Mouse (Mus musculus) lung, postnatal 14 days (tissue): ENCODE data around the gene Ppp2r1b.

ENCODE experiments used
- DNase-seq: peaks from one replicate; pipeline ENCODE4 v3.0.0; 2021

Gene Ppp2r1b

GRCm38 (mm10) chr9:50841079-50841789, 3.9 kb upstream of the Ppp2r1b start:
- DNase-seq: peak; percentile 45

- no peak for DNase-seq
Observed at GRCm38 (mm10) chr9:50845547-50845946, 446 bp downstream of the Ppp2r1b start.

DNA sequence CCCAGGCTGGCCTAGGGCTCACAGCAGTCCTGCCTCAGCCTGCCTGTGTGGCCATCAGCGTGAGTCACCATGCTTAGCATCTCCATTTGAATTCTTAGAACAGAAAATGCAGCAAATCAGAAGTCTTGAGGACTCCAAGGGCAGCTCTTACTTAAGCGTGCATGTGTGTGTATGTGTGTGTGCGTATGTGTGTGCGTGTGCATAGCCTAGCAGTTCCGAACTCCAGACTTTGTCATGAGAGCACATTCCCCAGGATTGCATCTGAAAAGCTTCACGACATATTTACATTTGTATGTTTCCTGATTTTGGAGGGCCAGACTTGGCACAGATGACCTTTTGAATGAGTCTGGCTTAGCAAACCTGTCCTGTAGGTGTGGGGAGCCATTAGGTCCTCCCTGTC, 2.0 kb downstream of the Ppp2r1b start:
- no peak for DNase-seq

DNA sequence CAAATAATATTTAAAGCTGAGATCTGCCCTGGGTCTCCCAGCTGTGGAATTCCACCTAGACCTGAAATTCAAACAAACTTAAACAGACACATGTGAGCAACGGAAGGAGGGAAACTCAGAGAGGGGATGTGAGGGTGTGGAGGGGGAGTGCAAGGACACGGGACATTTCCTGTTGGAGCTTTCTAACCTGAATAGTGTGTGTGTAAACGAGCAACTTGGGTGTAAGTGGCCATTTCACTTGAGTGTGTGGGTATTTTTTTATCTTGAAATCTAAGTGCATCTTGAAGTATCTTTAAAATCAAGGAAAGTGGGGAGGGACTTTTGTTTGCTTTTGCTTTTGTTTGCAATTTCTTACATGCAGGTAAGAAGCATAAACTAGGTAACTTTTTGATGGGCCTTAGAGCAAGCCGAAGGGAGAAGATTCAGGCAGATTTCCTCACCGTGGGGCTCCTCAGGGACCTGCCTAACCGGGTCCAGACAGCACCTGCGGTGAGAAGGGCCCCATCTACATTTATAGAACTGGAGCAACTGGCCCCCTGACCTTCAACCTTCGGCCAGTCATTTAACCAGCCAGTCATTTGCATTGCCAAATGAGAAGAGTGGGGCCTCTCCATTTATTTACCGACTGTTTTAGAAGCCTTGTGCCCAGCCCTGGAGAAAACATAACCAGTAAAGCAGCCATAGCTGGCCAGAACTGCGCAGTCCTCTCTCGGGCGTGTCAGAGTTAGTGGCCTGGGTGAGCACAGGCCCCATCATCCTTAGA, 2.7 kb downstream of the Ppp2r1b start:
- no peak for DNase-seq

- no peak for DNase-seq
Observed at GRCm38 (mm10) chr9:50848821-50849220, 3.7 kb downstream of the Ppp2r1b start.

DNA sequence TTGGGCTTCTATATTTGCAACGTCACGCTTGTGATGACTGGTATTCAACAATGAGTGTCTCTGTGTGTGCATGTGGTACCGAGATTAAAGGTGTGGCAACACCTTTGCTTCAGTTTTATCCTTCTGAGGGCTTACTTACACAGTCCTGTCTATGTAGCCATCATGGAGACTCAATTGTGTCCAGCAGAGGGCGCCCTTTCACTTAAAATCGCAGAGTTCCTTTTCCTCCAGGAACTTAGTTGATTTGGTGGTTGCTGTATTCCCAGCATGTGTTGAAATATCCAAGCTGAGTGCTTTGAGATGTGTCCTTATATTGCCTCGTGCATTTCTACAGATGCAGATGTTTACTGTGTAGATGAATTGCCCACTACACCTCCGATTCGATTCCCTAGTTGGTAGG, 4.1 kb downstream of the Ppp2r1b start:
- peak; percentile 98 for DNase-seq

DNA sequence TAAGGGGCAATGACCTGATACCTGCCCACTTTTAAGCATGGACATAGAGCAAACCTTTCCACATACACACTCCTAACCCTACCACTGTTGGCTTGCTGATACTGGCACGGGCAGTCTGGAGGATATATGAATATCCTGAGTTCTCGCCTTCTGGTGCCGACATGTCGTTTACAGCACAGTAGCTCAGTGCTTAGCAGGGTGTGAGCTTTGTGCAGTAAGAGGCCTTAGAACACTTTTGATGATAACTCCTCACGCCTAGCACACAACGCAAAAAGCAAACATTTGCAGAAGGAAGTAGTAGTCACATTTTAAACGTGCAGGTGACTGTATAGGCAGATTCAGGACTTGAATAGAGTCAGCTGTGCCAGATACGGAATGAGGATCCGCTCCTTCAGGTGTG, 4.7 kb downstream of the Ppp2r1b start:
- no peak for DNase-seq

- no peak for DNase-seq
Observed at GRCm38 (mm10) chr9:50850271-50850670, 5.2 kb downstream of the Ppp2r1b start.

DNA sequence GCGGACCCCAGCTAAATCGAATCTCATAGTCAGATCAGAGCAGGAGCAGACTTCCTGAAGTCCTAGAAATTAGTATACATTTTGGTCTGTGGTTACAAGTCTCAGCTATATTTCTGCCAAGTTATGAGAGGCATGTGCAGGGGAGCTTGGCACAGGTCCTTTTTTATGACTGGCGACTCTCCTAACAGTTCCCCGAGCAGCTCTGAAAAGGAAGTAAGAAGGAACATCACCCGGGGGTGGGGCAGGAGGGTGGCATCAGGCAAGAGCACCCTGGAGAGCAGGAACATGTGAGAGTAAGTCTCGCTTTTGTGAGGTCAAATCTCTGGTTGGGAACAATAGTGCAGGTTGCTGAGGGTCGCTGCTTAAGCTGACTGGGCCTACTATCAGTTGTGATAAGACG, 5.6 kb downstream of the Ppp2r1b start:
- peak; percentile 41 for DNase-seq

DNA sequence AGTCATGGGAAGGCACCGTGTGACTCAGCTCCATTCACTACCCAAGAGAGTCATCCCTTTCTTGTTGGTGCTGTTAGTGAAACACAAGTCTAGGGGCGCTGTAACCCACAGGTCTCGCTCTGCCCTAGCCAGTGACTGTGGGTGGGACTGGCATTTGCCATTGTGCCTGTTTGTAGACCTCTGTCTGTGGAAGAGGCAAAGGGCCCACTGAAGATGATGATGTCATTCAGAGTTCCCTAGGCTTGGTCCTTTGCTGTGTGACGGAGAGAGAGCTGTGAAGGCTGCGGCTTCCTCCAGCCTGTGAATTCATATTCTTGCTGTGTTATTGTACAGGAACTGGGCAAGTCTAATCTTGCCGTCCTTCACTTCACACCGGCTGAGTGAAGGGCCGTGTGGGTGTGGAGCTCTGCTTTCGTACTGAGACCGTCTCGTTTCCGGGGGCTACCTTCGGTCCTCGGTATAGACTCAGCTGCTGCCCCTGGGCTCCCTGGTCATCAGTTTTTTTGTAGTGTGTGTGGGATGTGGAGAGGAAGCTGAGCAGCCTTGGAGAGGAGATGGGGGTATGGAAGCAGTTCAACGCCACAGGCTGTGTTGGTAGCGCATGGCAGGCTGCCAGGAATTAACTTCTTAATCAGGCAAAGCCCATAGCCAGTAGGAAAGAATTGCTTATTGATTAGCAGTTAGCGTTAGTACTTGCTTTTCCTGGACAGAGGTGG, 7.7 kb downstream of the Ppp2r1b start:
- DNase-seq: no peak

DNA sequence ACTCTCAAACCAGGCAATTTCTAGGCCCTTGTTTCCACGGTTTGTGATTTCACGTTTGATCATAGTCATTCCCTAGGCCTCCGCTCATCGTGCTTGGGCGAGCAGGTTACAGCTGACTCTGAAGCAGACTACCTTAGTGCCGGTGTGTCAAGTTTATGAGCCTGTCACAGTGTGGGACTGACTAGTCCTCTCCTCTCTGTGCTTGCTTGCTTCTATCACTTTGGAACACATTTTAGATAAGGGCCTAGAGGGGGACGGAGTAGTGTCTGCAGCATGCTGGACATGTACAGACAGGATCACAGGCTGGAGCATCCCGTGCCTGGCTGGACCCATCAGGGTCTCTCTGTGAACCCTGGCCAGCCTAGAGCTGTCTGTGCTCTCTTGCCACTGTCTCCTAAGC, 9.3 kb downstream of the Ppp2r1b start:
- no peak for DNase-seq

DNA sequence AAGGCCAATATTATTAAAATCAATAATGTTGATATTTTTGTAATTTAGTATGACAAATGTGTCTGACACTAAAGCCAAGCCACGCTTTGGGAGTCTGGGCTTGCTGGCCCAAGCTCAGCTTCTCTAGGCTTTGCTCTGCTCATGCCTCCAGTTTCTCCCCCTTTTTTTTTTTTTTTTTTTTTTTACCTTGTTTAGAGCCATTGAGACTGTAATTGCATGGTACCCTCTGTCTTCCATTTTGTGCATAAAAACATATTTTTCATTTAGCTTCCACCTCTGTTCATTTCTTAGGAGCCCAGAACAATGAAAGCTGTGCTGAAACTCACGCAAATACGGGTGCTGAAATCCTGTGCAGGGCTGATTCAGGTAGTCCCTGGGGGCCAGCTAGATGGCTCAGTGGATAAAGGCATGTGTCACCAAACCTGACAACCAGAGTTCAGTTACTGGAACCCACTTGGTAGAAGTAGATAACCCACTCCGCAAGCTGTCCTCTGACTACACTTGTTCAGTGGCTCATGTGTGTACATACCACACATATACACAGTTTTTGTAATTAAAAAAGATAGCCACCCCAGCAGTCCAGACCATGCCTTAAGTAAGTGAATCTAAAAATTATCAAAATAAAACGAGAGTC, 10.1 kb downstream of the Ppp2r1b start:
- DNase-seq: no peak

DNA sequence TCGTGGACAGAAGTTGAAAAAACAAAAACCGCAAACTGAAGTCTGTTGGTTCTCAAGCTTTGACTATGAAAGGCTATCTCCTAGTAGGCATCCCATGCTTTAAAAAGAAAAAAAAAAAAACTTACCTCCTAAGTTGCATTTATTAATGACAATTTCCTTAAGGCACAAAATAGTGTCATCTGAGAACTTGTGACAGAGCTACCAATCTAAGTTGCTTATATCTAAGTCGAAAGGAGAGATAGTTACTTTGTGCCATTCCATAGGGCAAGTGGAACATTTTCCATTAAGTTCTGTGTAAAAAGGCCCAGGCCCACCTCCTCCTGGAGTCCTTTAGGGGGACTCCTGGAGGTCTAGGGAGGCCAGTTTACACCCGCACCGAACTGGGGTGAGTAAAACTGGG, 10.7 kb downstream of the Ppp2r1b start:
- DNase-seq: no peak

- DNase-seq: peak; percentile 94
Observed at GRCm38 (mm10) chr9:50856341-50857081, 11.4 kb downstream of the Ppp2r1b start.

- DNase-seq: peak; percentile 48
Observed at GRCm38 (mm10) chr9:50857082-50857641, 12.1 kb downstream of the Ppp2r1b start.

- DNase-seq: peak; percentile 36
Observed at GRCm38 (mm10) chr9:50858681-50859080, 13.6 kb downstream of the Ppp2r1b start.

DNA sequence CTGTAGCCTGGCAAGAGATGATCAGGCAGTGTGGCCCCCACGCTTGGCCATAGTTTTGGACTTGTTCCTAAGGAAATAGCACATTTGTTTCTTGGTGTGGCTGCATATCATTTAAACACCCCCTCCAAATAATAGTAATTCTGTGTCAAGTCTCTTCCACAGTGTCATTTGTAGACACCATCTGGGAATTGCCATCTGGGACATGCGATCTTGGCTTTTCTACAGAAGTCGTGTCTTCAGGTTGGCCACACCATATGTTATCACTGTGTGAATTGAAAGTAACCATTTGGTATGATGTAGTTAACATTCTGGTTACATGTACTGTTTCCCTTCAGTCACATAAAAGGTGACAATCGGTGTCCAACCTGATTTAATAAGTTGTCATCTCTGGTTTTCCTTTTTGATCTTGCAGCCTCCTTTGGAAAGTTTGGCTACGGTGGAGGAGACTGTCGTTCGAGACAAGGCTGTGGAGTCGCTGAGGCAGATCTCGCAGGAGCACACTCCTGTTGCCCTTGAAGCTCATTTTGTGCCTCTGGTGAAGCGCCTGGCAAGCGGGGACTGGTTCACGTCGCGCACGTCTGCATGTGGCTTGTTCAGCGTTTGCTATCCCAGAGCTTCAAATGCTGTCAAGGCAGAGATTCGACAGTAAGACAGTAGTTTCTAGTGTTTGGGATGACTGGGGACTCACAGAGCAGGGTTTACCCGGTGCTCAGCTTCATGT, 16.2 kb downstream of the Ppp2r1b start:
- no peak for DNase-seq

- DNase-seq: no peak
Observed at GRCm38 (mm10) chr9:50863824-50864223, 18.7 kb downstream of the Ppp2r1b start.

DNA sequence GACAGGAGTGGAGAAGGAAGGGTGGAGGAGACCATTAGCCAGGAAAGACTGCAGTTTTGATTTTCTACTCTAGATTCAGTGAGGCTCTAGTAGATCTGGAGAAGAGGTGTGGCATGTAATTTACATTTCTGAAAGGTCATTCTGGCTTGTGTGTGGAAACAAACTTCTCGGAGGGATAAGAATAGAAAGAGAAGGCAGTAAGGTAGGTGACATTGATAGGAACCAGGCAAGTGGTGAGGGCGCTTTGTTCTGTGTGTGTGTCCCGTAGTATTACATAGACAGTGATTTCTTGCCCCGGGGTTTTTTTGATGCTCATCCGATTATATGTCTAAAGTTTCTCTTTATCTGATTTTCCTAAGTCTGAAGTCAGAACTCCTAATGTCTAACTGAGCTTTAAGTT, 19.8 kb downstream of the Ppp2r1b start:
- DNase-seq: no peak

GRCm38 (mm10) chr9:50865803-50866202, 20.7 kb downstream of the Ppp2r1b start:
- no peak for DNase-seq

GRCm38 (mm10) chr9:50867015-50867414, 21.9 kb downstream of the Ppp2r1b start:
- no peak for DNase-seq

DNA sequence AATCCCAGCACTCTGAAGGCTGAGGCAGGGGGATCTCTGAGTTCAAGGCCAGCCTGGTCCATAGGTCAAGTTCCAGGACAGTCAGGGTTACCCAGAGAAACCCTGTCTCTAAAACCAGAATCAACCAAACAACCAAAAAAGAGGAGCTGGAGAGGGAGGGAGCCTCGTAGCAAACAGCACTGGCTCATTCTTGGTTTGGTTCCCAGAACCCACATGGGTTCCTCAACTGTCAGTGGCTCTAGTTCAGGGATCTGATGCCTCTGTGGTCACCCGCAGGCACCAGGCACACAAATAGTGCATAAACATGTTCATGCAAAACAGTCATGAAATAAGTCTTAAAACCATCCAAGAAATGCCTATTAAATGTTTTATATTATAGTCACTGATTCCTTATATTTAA, 23.1 kb downstream of the Ppp2r1b start:
- DNase-seq: no peak
